ENCODE assay signal across 12 mouse cellular contexts in the genomic region with DNA sequence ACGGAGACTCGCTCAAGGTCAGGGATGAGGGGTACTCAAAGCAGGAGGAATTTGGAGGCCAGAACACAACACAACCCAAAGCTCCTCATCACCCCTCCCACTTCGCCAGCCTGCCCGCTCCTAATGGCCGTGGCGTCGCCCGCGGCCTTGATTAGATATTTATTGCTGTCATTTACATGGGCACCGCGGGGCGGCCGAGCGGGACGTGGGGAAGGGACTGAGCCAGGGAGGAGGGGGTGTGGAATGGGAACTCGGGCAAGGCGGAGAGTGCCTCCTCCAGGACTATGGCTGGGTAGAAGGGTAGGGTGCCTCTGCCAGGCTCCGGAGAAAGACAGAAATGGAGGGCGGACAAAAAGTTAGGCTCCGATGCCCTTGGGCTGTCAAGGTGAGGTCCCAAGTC. TPM values are rescaled to one million over a fixed set of nuclear protein-coding genes. Genes with fewer than 3 reads are reported as not detected.
DNase-seq lines count a peak whose midpoint lies in the region; ATAC-seq and TF ChIP-seq lines count a peak whose summit lies in the region.
"Had no signal": no experiment of that assay in that cellular context is flagged by ENCODE, and none has a peak within 500 bp of the region (broad histone marks: within the 10 kb centered on the region; RNA-seq: fewer than 3 reads in every experiment).

No protein-coding gene starts in this region.

- H3K4me1 ChIP-seq in forebrain, embryonic 12.5 days: peaks cover 48% of the 10 kb centered on the region
- H3K4me1 ChIP-seq in forebrain, embryonic 15.5 days: peaks cover 17% of the 10 kb centered on the region
- no peaks in the 10 kb centered on the region; the same call in 1 of the 2 replicates for H3K4me1 ChIP-seq in lung, postnatal 0 days (ENCODE audit: insufficient read depth, low read depth, low read length)
- peaks cover 17% of the 10 kb centered on the region for H3K4me1 ChIP-seq in hindbrain, embryonic 16.5 days (ENCODE audit: control insufficient read depth, insufficient read depth, low read depth, low read length)
- peaks cover 32% of the 10 kb centered on the region for H3K4me1 ChIP-seq in neural tube, embryonic 13.5 days (replicated peaks)

- no peak overlapping the region for H3K9ac ChIP-seq in forebrain, embryonic 12.5 days
- no peak overlapping the region for H3K9ac ChIP-seq in forebrain, embryonic 15.5 days (replicated peaks)
- H3K9ac ChIP-seq in lung, postnatal 0 days (replicated peaks; ENCODE audit: low read depth): no peak overlapping the region
- H3K9ac ChIP-seq in hindbrain, embryonic 16.5 days (ENCODE audit: low read depth, low read length): no peak overlapping the region
- no peak overlapping the region; the same call in 1 of the 2 replicates for H3K9ac ChIP-seq in neural tube, embryonic 13.5 days

- no peak for TF ChIP-seq CTCF in lung, postnatal 0 days (IDR thresholded peaks at IDR 0.05)

- under 1% methylated on average over 20 of the region's 20 CpGs for WGBS in forebrain, embryonic 12.5 days
- under 1% methylated on average over 20 of the region's 20 CpGs for WGBS in forebrain, embryonic 15.5 days
- under 1% methylated on average over 20 of the region's 20 CpGs for WGBS in lung, postnatal 0 days
- 0% methylated on average over 20 of the region's 20 CpGs for whole genome bisulfite sequencing in hindbrain, embryonic 16.5 days
- under 1% methylated on average over 20 of the region's 20 CpGs for WGBS in neural tube, embryonic 13.5 days

- H3K27me3 ChIP-seq in forebrain, embryonic 12.5 days: peaks cover 100% of the 10 kb centered on the region
- peaks cover 91% of the 10 kb centered on the region for H3K27me3 ChIP-seq in forebrain, embryonic 15.5 days
- H3K27me3 ChIP-seq in lung, postnatal 0 days (replicated peaks; ENCODE audit: insufficient read depth, low read length): peaks cover 79% of the 10 kb centered on the region
- peaks cover 61% of the 10 kb centered on the region for H3K27me3 ChIP-seq in hindbrain, embryonic 16.5 days (replicated peaks; ENCODE audit: control insufficient read depth, insufficient read depth, low read length)
- H3K27me3 ChIP-seq in neural tube, embryonic 13.5 days: peaks cover 100% of the 10 kb centered on the region

- H3K4me2 ChIP-seq in forebrain, embryonic 12.5 days: peak overlapping the region; percentile 17
- H3K4me2 ChIP-seq in forebrain, embryonic 15.5 days (replicated peaks): no peak overlapping the region
- 0 out of 2 replicates have a peak overlapping the region, but pooled peaks have one; percentile 11 for H3K4me2 ChIP-seq in lung, postnatal 0 days (replicated peaks; ENCODE audit: low read depth, low read length)
- peak overlapping the region; percentile 23 for H3K4me2 ChIP-seq in hindbrain, embryonic 16.5 days (ENCODE audit: low read length)
- no peak overlapping the region for H3K4me2 ChIP-seq in neural tube, embryonic 13.5 days

- peak overlapping the region; percentile 10; the same call in 1 of the 2 replicates for H3K4me3 ChIP-seq in forebrain, embryonic 12.5 days (replicated peaks)
- no peak overlapping the region for H3K4me3 ChIP-seq in forebrain, embryonic 15.5 days
- H3K4me3 ChIP-seq in lung, postnatal 0 days (ENCODE audit: low read depth, low read length): 0 out of 2 replicates have a peak overlapping the region, but pooled peaks have one; percentile 12
- peak overlapping the region; percentile 1; the same call in 1 of the 2 replicates for H3K4me3 ChIP-seq in hindbrain, embryonic 16.5 days (ENCODE audit: low read length)
- H3K4me3 ChIP-seq in neural tube, embryonic 13.5 days: no peak overlapping the region
- H3K4me3 ChIP-seq: layer of hippocampus, adult 2 months had no signal

- no peak overlapping the region for H3K27ac ChIP-seq in forebrain, embryonic 12.5 days
- H3K27ac ChIP-seq in forebrain, embryonic 15.5 days (replicated peaks): no peak overlapping the region
- H3K27ac ChIP-seq in lung, postnatal 0 days (ENCODE audit: low read length): no peak overlapping the region
- H3K27ac ChIP-seq in hindbrain, embryonic 16.5 days (ENCODE audit: low read depth, low read length): no peak overlapping the region
- H3K27ac ChIP-seq in neural tube, embryonic 13.5 days (replicated peaks): no peak overlapping the region
- H3K27ac ChIP-seq: layer of hippocampus, adult 2 months had no signal

- DNase-seq in lung, postnatal 0 days (ENCODE audit: low spot score): no peak
- DNase-seq in lung, postnatal 10 days: no peak
- DNase-seq in MN1 (ENCODE audit: low spot score): no peak
- no peak for DNase-seq in layer of hippocampus, postnatal 14 days (ENCODE audit: low spot score in 2 of 2)
- DNase-seq: lung, postnatal 14 days; thymus, postnatal 25 days had no signal

- no peak for TF ChIP-seq EP300 in lung, postnatal 0 days (IDR thresholded peaks at IDR 0.05)

- no peaks in the 10 kb centered on the region for H3K36me3 ChIP-seq in forebrain, embryonic 12.5 days (replicated peaks)
- H3K36me3 ChIP-seq in forebrain, embryonic 15.5 days: no peaks in the 10 kb centered on the region
- no peaks in the 10 kb centered on the region for H3K36me3 ChIP-seq in lung, postnatal 0 days (ENCODE audit: insufficient read depth, low read length)
- H3K36me3 ChIP-seq in hindbrain, embryonic 16.5 days (ENCODE audit: control insufficient read depth, insufficient read depth, low read length): no peaks in the 10 kb centered on the region
- no peaks in the 10 kb centered on the region for H3K36me3 ChIP-seq in neural tube, embryonic 13.5 days

- no peaks in the 10 kb centered on the region for H3K9me3 ChIP-seq in forebrain, embryonic 12.5 days
- H3K9me3 ChIP-seq in forebrain, embryonic 15.5 days: no peaks in the 10 kb centered on the region
- no peaks in the 10 kb centered on the region for H3K9me3 ChIP-seq in lung, postnatal 0 days (ENCODE audit: low read length)
- H3K9me3 ChIP-seq in hindbrain, embryonic 16.5 days (ENCODE audit: control insufficient read depth, low read length): no peaks in the 10 kb centered on the region
- H3K9me3 ChIP-seq in neural tube, embryonic 13.5 days: no peaks in the 10 kb centered on the region

- no peak; the same call in 1 of the 2 replicates for ATAC-seq in forebrain, embryonic 12.5 days (ENCODE audit: low FRiP score)
- ATAC-seq in forebrain, embryonic 15.5 days (replicated peaks): no peak
- ATAC-seq in lung, postnatal 0 days: no peak
- ATAC-seq in hindbrain, embryonic 16.5 days: peak; percentile 21; the same call in 1 of the 2 replicates
- peak; percentile 50; the same call in 1 of the 2 replicates for ATAC-seq in neural tube, embryonic 13.5 days (ENCODE audit: low read depth)

RNA-seq across cellular contexts. Expression of gene Dmbx1, which starts 3.1 kb away (rescaled TPM):
- 0.51 and 0.87 TPM in 2 replicates for polyA plus RNA-seq in forebrain, embryonic 12.5 days (2016; fragmentation: Nextera tagmentation; extraction: Ambion mirVana)
- 0.23 TPM in 1 of 2 replicates, not detected in the other for polyA plus RNA-seq in forebrain, embryonic 15.5 days (2015; fragmentation: Nextera tagmentation; extraction: Ambion mirVana)
- polyA plus RNA-seq in lung, postnatal 0 days (2015; fragmentation: Nextera tagmentation; extraction: Ambion mirVana): not detected in 2 replicates
- polyA plus RNA-seq in hindbrain, embryonic 16.5 days (2015; fragmentation: Nextera tagmentation; extraction: Ambion mirVana): 5.8 and 6.8 TPM in 2 replicates
- 1.6 and 2.0 TPM in 2 replicates for polyA plus RNA-seq in neural tube, embryonic 13.5 days (2015; fragmentation: Nextera tagmentation; extraction: Ambion mirVana)
- under 1 TPM; 0.14 to 0.21 TPM for total RNA-seq in layer of hippocampus, postnatal 14 days (2021)
- total RNA-seq: gastrocnemius, adult 8-10 months; layer of hippocampus, adult 2 months had no signal

RNA-seq across cellular contexts. Expression of gene 6430628N08Rik, which starts 46.2 kb away (rescaled TPM):
- polyA plus RNA-seq in forebrain, embryonic 12.5 days (2016; fragmentation: Nextera tagmentation; extraction: Ambion mirVana): not detected in 2 replicates
- 0.20 TPM in 1 of 2 replicates, not detected in the other for polyA plus RNA-seq in forebrain, embryonic 15.5 days (2015; fragmentation: Nextera tagmentation; extraction: Ambion mirVana)
- not detected in 2 replicates for polyA plus RNA-seq in lung, postnatal 0 days (2015; fragmentation: Nextera tagmentation; extraction: Ambion mirVana)
- polyA plus RNA-seq in hindbrain, embryonic 16.5 days (2015; fragmentation: Nextera tagmentation; extraction: Ambion mirVana): 0.41 and 0.44 TPM in 2 replicates
- 1.2 and 4.1 TPM in 2 replicates for polyA plus RNA-seq in neural tube, embryonic 13.5 days (2015; fragmentation: Nextera tagmentation; extraction: Ambion mirVana)
- total RNA-seq in layer of hippocampus, postnatal 14 days (2021): not detected
- total RNA-seq: gastrocnemius, adult 8-10 months; layer of hippocampus, adult 2 months had no signal

RNA-seq across cellular contexts. Expression of gene Kncn, which starts 52.4 kb away (rescaled TPM):
- not detected in 2 replicates for polyA plus RNA-seq in forebrain, embryonic 12.5 days (2016; fragmentation: Nextera tagmentation; extraction: Ambion mirVana)
- polyA plus RNA-seq in forebrain, embryonic 15.5 days (2015; fragmentation: Nextera tagmentation; extraction: Ambion mirVana): not detected in 2 replicates
- not detected in 2 replicates for polyA plus RNA-seq in lung, postnatal 0 days (2015; fragmentation: Nextera tagmentation; extraction: Ambion mirVana)
- 0.45 TPM in 1 of 2 replicates, not detected in the other for polyA plus RNA-seq in hindbrain, embryonic 16.5 days (2015; fragmentation: Nextera tagmentation; extraction: Ambion mirVana)
- polyA plus RNA-seq in neural tube, embryonic 13.5 days (2015; fragmentation: Nextera tagmentation; extraction: Ambion mirVana): 0.30 and 0.42 TPM in 2 replicates
- under 1 TPM; 0.26 to 0.55 TPM for total RNA-seq in layer of hippocampus, postnatal 14 days (2021)
- total RNA-seq: gastrocnemius, adult 8-10 months had no signal

Comparison
In these comparisons a context has a peak if more than half of its experiments do, and no peak if none do; other contexts are left out.
1. H3K4me2 ChIP-seq: peak in forebrain, embryonic 12.5 days (single experiment), lung, postnatal 0 days (single experiment) and hindbrain, embryonic 16.5 days (single experiment); none in forebrain, embryonic 15.5 days (single experiment) and neural tube, embryonic 13.5 days (single experiment).
2. H3K4me3 ChIP-seq: peak in forebrain, embryonic 12.5 days (single experiment), lung, postnatal 0 days (single experiment) and hindbrain, embryonic 16.5 days (single experiment); none in forebrain, embryonic 15.5 days (single experiment) and neural tube, embryonic 13.5 days (single experiment).
3. ATAC-seq: peak in hindbrain, embryonic 16.5 days (single experiment) and neural tube, embryonic 13.5 days (single experiment); none in forebrain, embryonic 12.5 days (single experiment), forebrain, embryonic 15.5 days (single experiment) and lung, postnatal 0 days (single experiment).